ENCODE assay signal across 24 mouse cellular contexts in genomic region chr3:36524466-36524865, GRCm38 (mm10). TPM values are rescaled to one million over a fixed set of nuclear protein-coding genes. Genes with fewer than 3 reads are reported as not detected.
"Had no signal": no experiment of that assay in that cellular context is flagged by ENCODE, and none has a peak within 500 bp of the region (broad histone marks: within the 10 kb centered on the region; RNA-seq: fewer than 3 reads in every experiment).

No protein-coding gene starts in this region.

- H3K9ac ChIP-seq: liver, embryonic 13.5 days had no signal

- H3K36me3 ChIP-seq: liver, embryonic 13.5 days had no signal

- DNase-seq: kidney, adult 18-20 months; kidney, adult 9 months; kidney, postnatal 14 days; kidney, postnatal 4 days; liver, embryonic 13.5 days; lung, adult 2 months; lung, postnatal 14 days; lung, postnatal 4 days; midbrain, embryonic 14.5 days; right cerebral cortex, postnatal 14 days; thymus, adult 2 months; thymus, postnatal 14 days had no signal

- H3K4me3 ChIP-seq: liver, embryonic 13.5 days had no signal

- H3K9me3 ChIP-seq: liver, embryonic 13.5 days had no signal

- H3K4me2 ChIP-seq: liver, embryonic 13.5 days; midbrain, embryonic 11.5 days had no signal

- H3K27ac ChIP-seq: liver, embryonic 13.5 days had no signal

RNA-seq across cellular contexts. Expression of gene Gm11549, which starts 2.9 kb away (rescaled TPM):
- total RNA-seq: liver, adult 2 months; megakaryocyte progenitor cell, adult 5-6 weeks; megakaryocyte-erythroid progenitor cell, adult 5-6 weeks had no signal
- polyA plus RNA-seq: kidney, embryonic 16.5 days; limb, embryonic 11.5 days; liver, adult 2 months; liver, embryonic 13.5 days; liver, embryonic 16.5 days had no signal

RNA-seq across cellular contexts. Expression of gene 1810062G17Rik, which starts 48.7 kb away (rescaled TPM):
- total RNA-seq: layer of hippocampus, adult 18-20 months; left cerebral cortex, postnatal 36 days; megakaryocyte-erythroid progenitor cell, adult 5-6 weeks; midbrain, postnatal 0 days had no signal
- polyA plus RNA-seq: neural tube, embryonic 11.5 days; neural tube, embryonic 14.5 days had no signal
